Mouse (Mus musculus): ENCODE results near the gene Tspan9.

Gene Tspan9

DNA sequence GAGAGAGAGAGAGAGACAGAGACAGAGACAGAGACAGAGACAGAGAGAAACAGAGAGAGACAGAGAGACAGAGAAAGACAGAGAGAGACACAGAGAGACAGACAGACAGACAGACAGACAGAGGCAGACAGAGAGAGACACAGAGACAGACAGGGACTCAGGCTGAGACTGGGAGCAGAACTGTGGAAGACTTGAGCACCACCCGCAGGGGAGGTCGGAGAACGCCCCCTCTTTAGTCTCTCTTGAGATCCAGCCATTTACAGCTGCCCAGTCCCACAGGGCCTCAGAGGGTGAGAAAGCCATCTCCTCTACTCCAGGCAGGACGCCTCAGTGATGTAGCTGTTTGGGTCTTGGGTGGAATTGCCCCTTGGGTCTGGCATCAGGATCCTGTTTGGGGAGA is 225.7 kb downstream of the Tspan9 start:
- no peak for DNase-seq

DNA sequence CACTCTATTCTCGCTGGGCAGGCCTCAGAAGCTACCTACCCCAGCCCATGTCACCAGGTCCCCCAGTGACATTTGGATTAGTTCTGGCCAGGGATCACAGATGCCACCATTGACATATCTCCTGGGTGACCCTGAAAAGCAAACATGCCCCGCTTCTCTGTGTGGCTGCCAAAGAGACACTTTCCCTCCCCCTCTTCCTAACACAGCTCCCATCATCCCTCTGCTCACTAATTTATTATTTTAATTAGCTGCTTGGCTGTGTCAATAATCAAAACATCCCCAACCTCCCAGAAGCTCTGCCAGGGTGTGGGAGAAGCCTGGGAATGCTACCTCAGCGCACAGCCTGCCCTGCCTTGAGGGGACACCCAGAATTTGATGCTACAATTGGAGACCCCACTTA is 226.4 kb downstream of the Tspan9 start:
- DNase-seq = no peak

DNA sequence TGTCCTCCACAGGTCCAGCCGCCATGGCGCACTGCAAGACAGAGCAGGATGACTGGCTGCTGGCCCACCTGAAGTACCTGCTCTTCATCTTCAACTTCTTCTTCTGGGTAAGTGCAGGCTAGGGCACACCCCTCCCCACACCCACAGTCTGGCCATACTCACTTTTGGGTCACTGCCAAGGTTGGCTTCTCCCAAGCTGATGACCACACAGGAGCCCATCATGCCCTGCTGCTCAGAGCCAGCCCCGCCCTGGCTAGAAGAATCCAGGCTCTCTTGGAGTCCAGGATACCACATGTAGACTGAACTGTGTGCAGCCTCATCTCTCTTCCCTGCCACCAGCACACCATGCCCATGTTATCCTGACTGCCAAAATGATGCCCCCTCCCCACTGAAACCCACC is 230.5 kb downstream of the Tspan9 start:
- no peak for DNase-seq

DNA sequence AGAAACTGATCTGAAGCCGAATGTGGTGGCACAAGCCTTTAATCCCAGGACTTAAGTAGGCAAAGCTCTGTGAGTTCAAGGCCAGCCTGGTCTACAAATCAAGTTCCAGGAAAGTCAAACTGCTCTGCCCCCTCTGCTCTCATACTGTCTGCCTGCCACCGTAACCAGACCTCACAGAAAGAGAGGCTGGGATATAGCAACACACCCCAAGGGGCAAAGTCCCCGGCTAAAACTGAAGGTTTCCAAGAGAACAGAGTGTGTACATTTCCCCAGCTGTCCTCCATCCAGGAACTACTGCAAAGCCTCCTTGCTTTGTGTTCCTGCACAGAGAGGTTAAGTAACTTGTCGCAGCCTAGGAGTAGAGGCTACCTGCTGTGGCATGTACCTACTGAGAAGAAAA is 231.7 kb downstream of the Tspan9 start:
- no peak for DNase-seq
